ENCODE assay signal across 23 mouse cellular contexts in the genomic region with DNA sequence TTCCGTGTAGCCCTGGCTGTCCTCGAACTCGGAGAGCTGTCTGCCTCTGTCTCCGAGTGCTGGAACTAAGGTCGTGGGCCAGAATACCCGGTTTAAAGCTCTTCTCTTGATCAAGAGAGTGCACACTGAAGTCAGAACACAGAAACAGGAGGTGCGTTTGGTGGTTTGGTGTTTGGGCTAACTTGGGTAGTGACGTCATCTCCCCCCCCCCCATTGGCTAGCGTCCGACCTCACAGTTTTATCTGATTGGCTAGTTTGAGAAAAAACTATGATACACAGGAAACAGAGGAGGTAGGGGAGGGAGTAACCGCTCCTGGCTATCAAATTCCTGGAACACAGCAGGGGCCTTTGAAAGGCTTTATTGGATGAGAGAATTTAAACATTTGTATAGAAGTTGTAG.
DNase-seq lines count a peak whose midpoint lies in the region; ATAC-seq and TF ChIP-seq lines count a peak whose summit lies in the region.
"Had no signal": no experiment of that assay in that cellular context is flagged by ENCODE, and none has a peak within 500 bp of the region (broad histone marks: within the 10 kb centered on the region; RNA-seq: fewer than 3 reads in every experiment).

No protein-coding gene starts in this region.

- no peak overlapping the region for H3K9ac ChIP-seq in MEL (ENCODE audit: control insufficient read depth, low read depth, low read length, poor library complexity, severe bottlenecking)
- H3K9ac ChIP-seq: embryonic facial prominence, embryonic 13.5 days; forebrain, embryonic 12.5 days; heart, embryonic 15.5 days; hindbrain, embryonic 14.5 days had no signal

- no peak for TF ChIP-seq POLR2A in MEL (IDR thresholded peaks at IDR 0.05; ENCODE audit: control insufficient read depth in 1 of 2, insufficient read depth in 1 of 2, low read depth in 1 of 2, low read length in 2 of 2, poor library complexity in 1 of 2)

- no peak for TF ChIP-seq EP300 in MEL (IDR thresholded peaks at IDR 0.05; ENCODE audit: low read depth in 1 of 2, low read length in 2 of 2)

- H3K27ac ChIP-seq in MEL (ENCODE audit: control insufficient read depth, low read depth, low read length): no peak overlapping the region
- H3K27ac ChIP-seq: embryonic facial prominence, embryonic 13.5 days; forebrain, embryonic 12.5 days; gastrocnemius, adult 2 months; heart, embryonic 15.5 days; hindbrain, embryonic 14.5 days had no signal

- TF ChIP-seq RAD21 in MEL (IDR thresholded peaks at IDR 0.05; ENCODE audit: low read depth, low read length): no peak

- H3K9me3 ChIP-seq in MEL (replicated peaks; ENCODE audit: insufficient read depth, low read length): no peaks in the 10 kb centered on the region
- H3K9me3 ChIP-seq: embryonic facial prominence, embryonic 13.5 days; forebrain, embryonic 12.5 days; G1E; heart, embryonic 15.5 days had no signal

- H3K4me1 ChIP-seq in MEL (ENCODE audit: control insufficient read depth in 1 of 2, insufficient read depth in 2 of 2, low read length in 2 of 2): peaks cover 3 to 21% of the 10 kb centered on the region in 2 experiments; a peak in 3 of 4 replicates

- DNase-seq in 416B (ENCODE audit: low read depth) (peak; percentile 72), MEL (ENCODE audit: low read depth, low spot score) (peak; percentile 32)
- DNase-seq in CD4-positive, CD25-positive, alpha-beta regulatory T cell, adult 2 months (ENCODE audit: low read depth, low spot score): peak; percentile 82
- DNase-seq in frontal cortex, postnatal 36 days (ENCODE audit: low spot score in 2 of 2): no peak
- no peak for DNase-seq in frontal cortex, adult 2 months (ENCODE audit: extremely low spot score in 1 of 2, low spot score in 1 of 2)
- no peak for DNase-seq in gastrocnemius, postnatal 10 days
- DNase-seq in layer of hippocampus, postnatal 10 days (ENCODE audit: low spot score in 2 of 2): no peak
- DNase-seq: adrenal gland, postnatal 10 days; cerebellum, adult 11 months; cerebellum, adult 8-10 months; cerebellum, postnatal 14 days; gastrocnemius, adult 2 months; gastrocnemius, postnatal 36 days; heart, adult 18-20 months; heart, postnatal 14 days; kidney, adult 9 months had no signal

- H3K36me3 ChIP-seq in MEL (ENCODE audit: control insufficient read depth in 1 of 2, insufficient read depth in 2 of 2, low read length in 2 of 2): peaks cover 0 to 13% of the 10 kb centered on the region in 2 experiments; a peak in 2 of 4 replicates
- H3K36me3 ChIP-seq: embryonic facial prominence, embryonic 13.5 days; forebrain, embryonic 12.5 days; G1E; heart, embryonic 15.5 days had no signal

- no peaks in the 10 kb centered on the region for H3K27me3 ChIP-seq in MEL (ENCODE audit: control insufficient read depth in 1 of 2, insufficient read depth in 2 of 2, low read length in 2 of 2)
- H3K27me3 ChIP-seq: embryonic facial prominence, embryonic 13.5 days; forebrain, embryonic 12.5 days; heart, embryonic 15.5 days had no signal

- H3K79me2 ChIP-seq in MEL (ENCODE audit: control insufficient read depth, insufficient read depth, low read length, poor library complexity): no peaks in the 10 kb centered on the region

- no peak overlapping the region for H3K4me3 ChIP-seq in MEL (ENCODE audit: control insufficient read depth in 1 of 2, insufficient read depth in 1 of 2, low read depth in 2 of 2, low read length in 2 of 2)
- H3K4me3 ChIP-seq: embryonic facial prominence, embryonic 13.5 days; forebrain, embryonic 12.5 days; gastrocnemius, adult 2 months; heart, embryonic 15.5 days had no signal

- ATAC-seq in common myeloid progenitor, adult 5-6 weeks (replicated peaks; ENCODE audit: low read depth, poor library complexity, severe bottlenecking): 0 out of 2 replicates have a peak, but pooled peaks have one; percentile 3
- ATAC-seq: forebrain, embryonic 16.5 days had no signal

- no peak for TF ChIP-seq CTCF in MEL (IDR thresholded peaks at IDR 0.05 in 2 of 3, conservative IDR thresholded peaks at IDR 0.05 in 1 of 3; ENCODE audit: control insufficient read depth in 1 of 3, insufficient read depth in 1 of 3, low read depth in 2 of 3, low read length in 3 of 3, poor library complexity in 1 of 3, severe bottlenecking in 1 of 3)

TF ChIP-seq in MEL, 35 proteins besides CTCF, POLR2A, EP300 and RAD21:
- TF ChIP-seq RCOR1 (IDR thresholded peaks at IDR 0.05; ENCODE audit: low read depth, low read length) (0 out of 2 replicates have a peak, but pooled peaks have one; percentile 12), GATA1 (IDR thresholded peaks at IDR 0.05; ENCODE audit: low read depth, low read length) (no peak), POLR2AphosphoS2 (IDR thresholded peaks at IDR 0.05; ENCODE audit: low read length) (no peak)

Comparison
In these comparisons a context has a peak if more than half of its experiments do, and no peak if none do; other contexts are left out.
1. DNase-seq: peak in 416B (single experiment), CD4-positive, CD25-positive, alpha-beta regulatory T cell, adult 2 months (single experiment) and MEL (single experiment); none in frontal cortex, postnatal 36 days (0 of 2), frontal cortex, adult 2 months (0 of 2), gastrocnemius, postnatal 10 days (single experiment) and layer of hippocampus, postnatal 10 days (0 of 2).